Mouse (Mus musculus): ENCODE measurements around the gene Ifna5. TPM values are rescaled to one million over a fixed set of nuclear protein-coding genes. Genes with fewer than 3 reads are reported as not detected.
"Not testable (repeated sequence)": the region's sequence is repeated elsewhere in the genome, so short reads cannot be mapped to it uniquely, and the experiment has no call there.

Gene Ifna5
- polyA plus RNA-seq, 1 experiment from 2014 or later, result not detected

GRCm38 (mm10) chr4:88815928-88816327 lies 19.4 kb upstream of the Ifna5 start, which contains the start of gene Ifna7:
Ifna7 (plus strand) TSS chr4:88816228.
- Histone ChIP-seq H3K27ac (ENCODE audit: low read length) (no peak within 1 kb of the TSS), H3K9ac (ENCODE audit: low read depth, low read length) (no peak within 1 kb of the TSS), H3K27me3 (ENCODE audit: control insufficient read depth, insufficient read depth, low read depth, low read length) (no peaks in the 10 kb centered on the region), H3K9me3 (replicated peaks; ENCODE audit: control insufficient read depth, low read length, poor library complexity, severe bottlenecking) (no peaks in the 10 kb centered on the region), H3K4me2 (ENCODE audit: low read length) (no peak within 1 kb of the TSS), H3K36me3 (ENCODE audit: control insufficient read depth, insufficient read depth, low read length) (no peaks in the 10 kb centered on the region), H3K4me1 (ENCODE audit: control insufficient read depth, insufficient read depth, low read length) (no peaks in the 10 kb centered on the region), H3K4me3 (ENCODE audit: low read depth, low read length) (no peak within 1 kb of the TSS)
- no peak for ATAC-seq
- WGBS, result 62% methylated on average over 3 of the region's 3 CpGs

- Histone ChIP-seq H3K27ac (ENCODE audit: low read length) (no peak within 1 kb of the TSS), H3K4me3 (ENCODE audit: low read depth, low read length) (no peak within 1 kb of the TSS), H3K27me3 (ENCODE audit: control insufficient read depth, insufficient read depth, low read depth, low read length) (no peaks in the 10 kb centered on the region), H3K36me3 (ENCODE audit: control insufficient read depth, insufficient read depth, low read length) (no peaks in the 10 kb centered on the region), H3K4me1 (ENCODE audit: control insufficient read depth, insufficient read depth, low read length) (no peaks in the 10 kb centered on the region), H3K9me3 (replicated peaks; ENCODE audit: control insufficient read depth, low read length, poor library complexity, severe bottlenecking) (no peaks in the 10 kb centered on the region), H3K9ac (ENCODE audit: low read depth, low read length) (no peak within 1 kb of the TSS), H3K4me2 (ENCODE audit: low read length) (no peak within 1 kb of the TSS)
- 100% methylated on average over 1 of the region's 1 CpGs for WGBS
- no peak for ATAC-seq
Observed at GRCm38 (mm10) chr4:88819659-88820058, 15.7 kb upstream of the Ifna5 start, which contains the start of gene Ifna11. Ifna11 (plus strand) TSS chr4:88819959.

- ATAC-seq, result no peak
Observed at GRCm38 (mm10) chr4:88822995-88823394, 12.3 kb upstream of the Ifna5 start.

GRCm38 (mm10) chr4:88827116-88827515 lies 8.2 kb upstream of the Ifna5 start, which contains the start of gene Ifna6:
Ifna6 (plus strand) TSS chr4:88827416.
- not testable (repeated sequence) for H3K4me1 ChIP-seq (ENCODE audit: control insufficient read depth, insufficient read depth, low read length); H3K27ac ChIP-seq (ENCODE audit: low read length); H3K4me3 ChIP-seq (ENCODE audit: low read depth, low read length); H3K9me3 ChIP-seq (replicated peaks; ENCODE audit: control insufficient read depth, low read length, poor library complexity, severe bottlenecking); ATAC-seq; H3K36me3 ChIP-seq (ENCODE audit: control insufficient read depth, insufficient read depth, low read length); H3K27me3 ChIP-seq (ENCODE audit: control insufficient read depth, insufficient read depth, low read depth, low read length); H3K9ac ChIP-seq (ENCODE audit: low read depth, low read length); H3K4me2 ChIP-seq (ENCODE audit: low read length)

More at GRCm38 (mm10) chr4:88822995-88823394, 12.3 kb upstream of the Ifna5 start:
- no peaks in the 10 kb centered on the region for H3K4me1 ChIP-seq (ENCODE audit: control insufficient read depth, insufficient read depth, low read length)
- H3K27me3 ChIP-seq (ENCODE audit: control insufficient read depth, insufficient read depth, low read depth, low read length), result no peaks in the 10 kb centered on the region
- no peak overlapping the region for H3K4me3 ChIP-seq (ENCODE audit: low read depth, low read length)
- no peak overlapping the region for H3K4me2 ChIP-seq (ENCODE audit: low read length)
- 25% methylated on average over 4 of the region's 4 CpGs for WGBS
- H3K9ac ChIP-seq (ENCODE audit: low read depth, low read length), result no peak overlapping the region
- no peaks in the 10 kb centered on the region for H3K36me3 ChIP-seq (ENCODE audit: control insufficient read depth, insufficient read depth, low read length)
- no peaks in the 10 kb centered on the region for H3K9me3 ChIP-seq (replicated peaks; ENCODE audit: control insufficient read depth, low read length, poor library complexity, severe bottlenecking)
- H3K27ac ChIP-seq (ENCODE audit: low read length), result no peak overlapping the region

- ATAC-seq, result no peak
- no peaks in the 10 kb centered on the region for H3K9me3 ChIP-seq (replicated peaks; ENCODE audit: control insufficient read depth, low read length, poor library complexity, severe bottlenecking)
Observed at GRCm38 (mm10) chr4:88830523-88830922, 4.8 kb upstream of the Ifna5 start.

GRCm38 (mm10) chr4:88838828-88839227 lies 3.5 kb downstream of the Ifna5 start:
- no peaks in the 10 kb centered on the region for H3K4me1 ChIP-seq (ENCODE audit: control insufficient read depth, insufficient read depth, low read length)
- no peak overlapping the region for H3K27ac ChIP-seq (ENCODE audit: low read length)
- no peak overlapping the region for H3K4me3 ChIP-seq (ENCODE audit: low read depth, low read length)
- no peaks in the 10 kb centered on the region for H3K27me3 ChIP-seq (ENCODE audit: control insufficient read depth, insufficient read depth, low read depth, low read length)
- H3K9ac ChIP-seq (ENCODE audit: low read depth, low read length), result no peak overlapping the region
- no peak overlapping the region for H3K4me2 ChIP-seq (ENCODE audit: low read length)
- no peak for ATAC-seq
- H3K9me3 ChIP-seq (replicated peaks; ENCODE audit: control insufficient read depth, low read length, poor library complexity, severe bottlenecking), result no peaks in the 10 kb centered on the region
- no peaks in the 10 kb centered on the region for H3K36me3 ChIP-seq (ENCODE audit: control insufficient read depth, insufficient read depth, low read length)
- WGBS, result 43% methylated on average over 3 of the region's 3 CpGs

More at GRCm38 (mm10) chr4:88830523-88830922, 4.8 kb upstream of the Ifna5 start:
- Histone ChIP-seq H3K4me2 (ENCODE audit: low read length) (no peak overlapping the region), H3K9ac (ENCODE audit: low read depth, low read length) (no peak overlapping the region), H3K27ac (ENCODE audit: low read length) (no peak overlapping the region), H3K36me3 (ENCODE audit: control insufficient read depth, insufficient read depth, low read length) (no peaks in the 10 kb centered on the region), H3K27me3 (ENCODE audit: control insufficient read depth, insufficient read depth, low read depth, low read length) (no peaks in the 10 kb centered on the region), H3K4me1 (ENCODE audit: control insufficient read depth, insufficient read depth, low read length) (no peaks in the 10 kb centered on the region), H3K4me3 (ENCODE audit: low read depth, low read length) (no peak overlapping the region)
- WGBS, result 24% methylated on average over 4 of the region's 4 CpGs

- H3K27me3 ChIP-seq (ENCODE audit: control insufficient read depth, insufficient read depth, low read depth, low read length), result no peaks in the 10 kb centered on the region
- no peaks in the 10 kb centered on the region for H3K9me3 ChIP-seq (replicated peaks; ENCODE audit: control insufficient read depth, low read length, poor library complexity, severe bottlenecking)
- 84% methylated on average over 3 of the region's 3 CpGs for WGBS
- no peak overlapping the region for H3K4me3 ChIP-seq (ENCODE audit: low read depth, low read length)
- H3K27ac ChIP-seq (ENCODE audit: low read length), result no peak overlapping the region
- no peak overlapping the region for H3K9ac ChIP-seq (ENCODE audit: low read depth, low read length)
- no peaks in the 10 kb centered on the region for H3K4me1 ChIP-seq (ENCODE audit: control insufficient read depth, insufficient read depth, low read length)
- no peak overlapping the region for H3K4me2 ChIP-seq (ENCODE audit: low read length)
- no peak for ATAC-seq
- no peaks in the 10 kb centered on the region for H3K36me3 ChIP-seq (ENCODE audit: control insufficient read depth, insufficient read depth, low read length)
Observed at GRCm38 (mm10) chr4:88840058-88840457, 4.7 kb downstream of the Ifna5 start.

- Histone ChIP-seq H3K4me3 (ENCODE audit: low read depth, low read length) (no peak within 1 kb of the TSS), H3K36me3 (ENCODE audit: control insufficient read depth, insufficient read depth, low read length) (no peaks in the 10 kb centered on the region), H3K9ac (ENCODE audit: low read depth, low read length) (no peak within 1 kb of the TSS), H3K4me1 (ENCODE audit: control insufficient read depth, insufficient read depth, low read length) (no peaks in the 10 kb centered on the region), H3K4me2 (ENCODE audit: low read length) (no peak within 1 kb of the TSS), H3K27me3 (ENCODE audit: control insufficient read depth, insufficient read depth, low read depth, low read length) (no peaks in the 10 kb centered on the region), H3K9me3 (replicated peaks; ENCODE audit: control insufficient read depth, low read length, poor library complexity, severe bottlenecking) (no peaks in the 10 kb centered on the region), H3K27ac (ENCODE audit: low read length) (no peak within 1 kb of the TSS)
- 50% methylated on average over 2 of the region's 2 CpGs for WGBS
- ATAC-seq, result no peak
Observed at GRCm38 (mm10) chr4:88841438-88841911, 6.2 kb downstream of the Ifna5 start, which contains the start of gene Ifna4. Ifna4 (plus strand) TSS chr4:88841861.

- Histone ChIP-seq H3K27me3 (ENCODE audit: control insufficient read depth, insufficient read depth, low read depth, low read length) (no peaks in the 10 kb centered on the region), H3K4me1 (ENCODE audit: control insufficient read depth, insufficient read depth, low read length) (no peaks in the 10 kb centered on the region), H3K9ac (ENCODE audit: low read depth, low read length) (no peak overlapping the region), H3K36me3 (ENCODE audit: control insufficient read depth, insufficient read depth, low read length) (no peaks in the 10 kb centered on the region), H3K27ac (ENCODE audit: low read length) (no peak overlapping the region), H3K4me2 (ENCODE audit: low read length) (no peak overlapping the region), H3K4me3 (ENCODE audit: low read depth, low read length) (no peak overlapping the region), H3K9me3 (replicated peaks; ENCODE audit: control insufficient read depth, low read length, poor library complexity, severe bottlenecking) (no peaks in the 10 kb centered on the region)
- WGBS, result 50% methylated on average over 2 of the region's 2 CpGs
- no peak for ATAC-seq
Observed at GRCm38 (mm10) chr4:88845334-88845733, 10.0 kb downstream of the Ifna5 start.
